Mouse (Mus musculus) 416B (cell line): ENCODE data around the gene Hdac5.

Experiments used
- DNase-seq: peaks from one replicate; pipeline ENCODE4 v3.0.0; 2011; ENCODE audit warnings: low read depth

Hdac5 gene

GRCm38 (mm10) chr11:102236022-102236421, 6.1 kb upstream of the Hdac5 start:
- DNase-seq = no peak

GRCm38 (mm10) chr11:102229331-102229953, 524 bp downstream of the Hdac5 start:
- peak; percentile 61 for DNase-seq

- DNase-seq = no peak
Measured at GRCm38 (mm10) chr11:102228646-102229268, 1.2 kb downstream of the Hdac5 start.

GRCm38 (mm10) chr11:102228191-102228545, 1.8 kb downstream of the Hdac5 start:
- DNase-seq = no peak

GRCm38 (mm10) chr11:102227270-102228190, 2.4 kb downstream of the Hdac5 start:
- DNase-seq = no peak

GRCm38 (mm10) chr11:102226067-102226978, 3.6 kb downstream of the Hdac5 start:
- no peak for DNase-seq

- DNase-seq = no peak
Measured at GRCm38 (mm10) chr11:102225221-102225620, 4.7 kb downstream of the Hdac5 start.

GRCm38 (mm10) chr11:102224686-102225085, 5.3 kb downstream of the Hdac5 start:
- DNase-seq = no peak

GRCm38 (mm10) chr11:102223166-102223565, 6.8 kb downstream of the Hdac5 start:
- DNase-seq = peak; percentile 70

GRCm38 (mm10) chr11:102221954-102222351, 8.0 kb downstream of the Hdac5 start:
- no peak for DNase-seq

GRCm38 (mm10) chr11:102221243-102221953, 8.6 kb downstream of the Hdac5 start:
- no peak for DNase-seq

GRCm38 (mm10) chr11:102220451-102220850, 9.5 kb downstream of the Hdac5 start:
- DNase-seq = no peak

GRCm38 (mm10) chr11:102219994-102220346, 10.0 kb downstream of the Hdac5 start:
- DNase-seq = no peak

GRCm38 (mm10) chr11:102219247-102219993, 10.5 kb downstream of the Hdac5 start:
- DNase-seq = no peak

- peak; percentile 96 for DNase-seq
Measured at GRCm38 (mm10) chr11:102218783-102219182, 11.2 kb downstream of the Hdac5 start.

- DNase-seq = peak; percentile 26
Measured at GRCm38 (mm10) chr11:102217876-102218430, 12.0 kb downstream of the Hdac5 start.

GRCm38 (mm10) chr11:102217396-102217795, 12.6 kb downstream of the Hdac5 start:
- peak; percentile 64 for DNase-seq

- DNase-seq = no peak
Measured at GRCm38 (mm10) chr11:102216886-102217240, 13.1 kb downstream of the Hdac5 start.

GRCm38 (mm10) chr11:102216056-102216885, 13.7 kb downstream of the Hdac5 start:
- DNase-seq = peak; percentile 78
